In the genomic region with DNA sequence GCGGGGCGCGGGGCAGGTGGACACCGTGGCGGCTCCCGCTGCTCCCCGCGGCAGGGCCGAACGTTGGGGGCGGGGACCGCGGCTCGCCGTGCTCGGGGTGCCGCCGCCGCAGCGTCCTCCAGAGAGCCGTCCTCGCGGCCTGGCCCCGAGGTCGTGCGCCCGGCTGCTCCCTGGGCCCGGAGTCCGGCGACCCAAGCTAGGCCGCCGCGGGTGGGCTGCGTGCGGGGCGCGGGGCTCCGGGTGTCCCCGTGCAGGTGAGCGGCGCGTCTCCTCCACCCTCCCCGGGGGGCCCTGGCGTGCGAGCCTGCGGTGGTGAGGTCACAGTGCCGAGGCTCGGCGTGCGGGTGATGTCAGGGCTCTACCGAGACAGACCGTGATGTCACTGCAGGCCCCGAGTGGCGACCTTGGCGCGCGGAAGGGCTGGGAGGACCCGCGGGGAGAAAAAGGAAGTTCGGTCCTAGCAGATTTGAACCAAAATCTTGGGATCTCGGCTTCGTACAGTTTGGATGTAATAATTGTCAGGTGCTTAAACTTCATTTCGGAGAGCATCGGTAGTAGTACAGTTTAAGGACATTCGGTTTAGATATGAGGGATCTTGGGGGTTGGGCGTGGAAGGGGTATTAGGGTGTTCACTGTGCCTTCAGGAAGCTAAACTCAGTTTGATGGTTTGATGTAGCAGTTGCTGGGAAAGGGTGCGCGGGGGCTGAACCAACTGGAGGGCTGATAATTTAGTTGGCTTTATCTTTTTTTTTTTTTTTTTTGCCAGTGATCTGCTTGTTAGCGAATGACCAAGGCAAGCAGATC, we compare ENCODE assay signal across 8 mouse cellular contexts. TPM values are rescaled to one million over a fixed set of nuclear protein-coding genes. Genes with fewer than 3 reads are reported as not detected.
A peak's percentile ranks its signal among the peaks of the same experiment; 100 is the strongest.
DNase-seq lines count a peak whose midpoint lies in the region; ATAC-seq and TF ChIP-seq lines count a peak whose summit lies in the region.

No protein-coding gene starts in this region.

- no peaks in the 10 kb centered on the region for H3K27me3 ChIP-seq in hindbrain, embryonic 16.5 days (replicated peaks; ENCODE audit: control insufficient read depth, insufficient read depth, low read length)
- no peaks in the 10 kb centered on the region for H3K27me3 ChIP-seq in limb, embryonic 10.5 days (ENCODE audit: low read depth, poor library complexity, severe bottlenecking)
- no peaks in the 10 kb centered on the region for H3K27me3 ChIP-seq in midbrain, embryonic 11.5 days (ENCODE audit: control insufficient read depth, insufficient read depth, low read length)

- peak; percentile 61 for DNase-seq in layer of hippocampus, adult 11-12 months (ENCODE audit: low spot score)
- no peak for DNase-seq in layer of hippocampus, adult 9-10 months (ENCODE audit: low spot score)
- peak; percentile 80 to 82 for DNase-seq in cerebellum, postnatal 25 days
- DNase-seq in gastrocnemius, adult 2 months: peak; percentile 78
- peak; percentile 77 for DNase-seq in limb, embryonic 10.5 days (ENCODE audit: low spot score)
- peak; percentile 95 for DNase-seq in midbrain, embryonic 11.5 days (ENCODE audit: low spot score, missing footprints)
- DNase-seq in spleen, adult 12 weeks (ENCODE audit: low spot score): peak; percentile 68

- H3K4me1 ChIP-seq in hindbrain, embryonic 16.5 days (ENCODE audit: control insufficient read depth, insufficient read depth, low read depth, low read length): peaks cover 13% of the 10 kb centered on the region
- peaks cover 17% of the 10 kb centered on the region for H3K4me1 ChIP-seq in limb, embryonic 10.5 days
- peaks cover 8% of the 10 kb centered on the region for H3K4me1 ChIP-seq in midbrain, embryonic 11.5 days (ENCODE audit: control insufficient read depth, insufficient read depth, low read length)

- H3K4me3 ChIP-seq in gastrocnemius, adult 2 months: peak overlapping the region; percentile 99
- H3K4me3 ChIP-seq in hindbrain, embryonic 16.5 days (ENCODE audit: low read length): peak overlapping the region; percentile 92
- peak overlapping the region; percentile 99 for H3K4me3 ChIP-seq in limb, embryonic 10.5 days
- H3K4me3 ChIP-seq in midbrain, embryonic 11.5 days (ENCODE audit: low read depth, low read length): peak overlapping the region; percentile 92

- TF ChIP-seq CTCF in gastrocnemius, adult 2 months (IDR thresholded peaks at IDR 0.05): no peak

- H3K27ac ChIP-seq in gastrocnemius, adult 2 months: peak overlapping the region; percentile 89
- peak overlapping the region; percentile 87 for H3K27ac ChIP-seq in hindbrain, embryonic 16.5 days (ENCODE audit: low read depth, low read length)
- H3K27ac ChIP-seq in limb, embryonic 10.5 days: peak overlapping the region; percentile 93
- peak overlapping the region; percentile 78 for H3K27ac ChIP-seq in midbrain, embryonic 11.5 days (ENCODE audit: low read depth, low read length)

- intact Hi-C loops in gastrocnemius, adult 2 months (cut with DNase I): loop anchor here (1.0 kb wide), 1 partner anchor 56 kb away; no protein-coding TSS in a partner anchor

- 3% methylated on average over 42 of the region's 69 CpGs for WGBS in hindbrain, embryonic 16.5 days
- 2% methylated on average over 68 of the region's 69 CpGs for WGBS in limb, embryonic 10.5 days
- 2% methylated on average over 65 of the region's 69 CpGs for WGBS in midbrain, embryonic 11.5 days

- ATAC-seq in hindbrain, embryonic 16.5 days: peak; percentile 67
- peak; percentile 84 for ATAC-seq in midbrain, embryonic 11.5 days (ENCODE audit: low FRiP score)

- peak overlapping the region; percentile 93 for H3K9ac ChIP-seq in hindbrain, embryonic 16.5 days (ENCODE audit: low read depth, low read length)
- H3K9ac ChIP-seq in midbrain, embryonic 11.5 days (ENCODE audit: low read length): peak overlapping the region; percentile 92

- no peaks in the 10 kb centered on the region for H3K9me3 ChIP-seq in hindbrain, embryonic 16.5 days (ENCODE audit: control insufficient read depth, low read length)
- no peaks in the 10 kb centered on the region for H3K9me3 ChIP-seq in limb, embryonic 10.5 days (replicated peaks)
- H3K9me3 ChIP-seq in midbrain, embryonic 11.5 days (ENCODE audit: control insufficient read depth, low read length): no peaks in the 10 kb centered on the region

- peak overlapping the region; percentile 68 for H3K4me2 ChIP-seq in hindbrain, embryonic 16.5 days (ENCODE audit: low read length)
- H3K4me2 ChIP-seq in midbrain, embryonic 11.5 days: peak overlapping the region; percentile 60

- H3K36me3 ChIP-seq in hindbrain, embryonic 16.5 days (ENCODE audit: control insufficient read depth, insufficient read depth, low read length): no peaks in the 10 kb centered on the region
- peaks cover 3% of the 10 kb centered on the region; the same call in 1 of the 2 replicates for H3K36me3 ChIP-seq in limb, embryonic 10.5 days
- H3K36me3 ChIP-seq in midbrain, embryonic 11.5 days (ENCODE audit: control insufficient read depth, insufficient read depth, low read length): no peaks in the 10 kb centered on the region

RNA-seq across cellular contexts. Expression of gene Fbxo34, which starts 22.7 kb away (rescaled TPM):
- 10 to 100 TPM; 10.7 to 12.3 TPM for total RNA-seq in gastrocnemius, adult 2 months (2021)
- polyA plus RNA-seq in hindbrain, embryonic 16.5 days (2015; fragmentation: Nextera tagmentation; extraction: Ambion mirVana): 33.6 and 35.5 TPM in 2 replicates
- 19.6 and 25.2 TPM in 2 replicates for polyA plus RNA-seq in limb, embryonic 10.5 days (2016; fragmentation: Nextera tagmentation; extraction: Ambion mirVana)
- polyA plus RNA-seq in midbrain, embryonic 11.5 days (2014; fragmentation: Nextera tagmentation; extraction: Ambion mirVana): 20.2 and 24.0 TPM in 2 replicates

RNA-seq across cellular contexts. Expression of gene Dlgap5, which starts 54.7 kb away (rescaled TPM):
- total RNA-seq in gastrocnemius, adult 2 months (2021): not detected
- 6.3 and 9.0 TPM in 2 replicates for polyA plus RNA-seq in hindbrain, embryonic 16.5 days (2015; fragmentation: Nextera tagmentation; extraction: Ambion mirVana)
- polyA plus RNA-seq in limb, embryonic 10.5 days (2016; fragmentation: Nextera tagmentation; extraction: Ambion mirVana): 80.6 and 83.3 TPM in 2 replicates
- polyA plus RNA-seq in midbrain, embryonic 11.5 days (2014; fragmentation: Nextera tagmentation; extraction: Ambion mirVana): 61.2 and 69.4 TPM in 2 replicates
